Mouse (Mus musculus) right cerebral cortex, postnatal 10 days (tissue): ENCODE data around the gene Plpp1.

Experiments
- DNase-seq, 2 experiments: peaks; one replicate each; pipeline ENCODE4 v3.0.0; 2021; ENCODE audit warnings: low spot score in 2 of 2

Gene Plpp1

DNA sequence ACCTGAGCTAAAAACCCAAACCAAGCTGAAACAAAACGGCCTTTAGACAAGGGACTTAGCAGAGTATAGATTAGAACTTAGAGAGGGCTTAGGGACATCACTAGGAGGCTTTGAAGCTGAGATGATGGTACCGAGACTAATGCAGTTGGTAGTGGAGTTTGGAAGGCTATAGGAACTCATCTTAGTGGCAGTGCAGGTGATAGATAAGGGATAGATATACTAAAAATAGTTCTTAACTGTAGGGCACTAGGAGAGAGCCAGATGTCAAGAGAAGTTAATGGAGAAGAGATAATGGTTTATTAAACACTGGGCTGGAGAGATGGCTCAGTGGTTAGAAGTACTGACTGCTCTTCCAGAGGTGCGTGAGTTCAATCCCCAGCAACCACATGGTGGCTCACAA, 15.4 kb downstream of the Plpp1 start:
- DNase-seq: no peak

DNA sequence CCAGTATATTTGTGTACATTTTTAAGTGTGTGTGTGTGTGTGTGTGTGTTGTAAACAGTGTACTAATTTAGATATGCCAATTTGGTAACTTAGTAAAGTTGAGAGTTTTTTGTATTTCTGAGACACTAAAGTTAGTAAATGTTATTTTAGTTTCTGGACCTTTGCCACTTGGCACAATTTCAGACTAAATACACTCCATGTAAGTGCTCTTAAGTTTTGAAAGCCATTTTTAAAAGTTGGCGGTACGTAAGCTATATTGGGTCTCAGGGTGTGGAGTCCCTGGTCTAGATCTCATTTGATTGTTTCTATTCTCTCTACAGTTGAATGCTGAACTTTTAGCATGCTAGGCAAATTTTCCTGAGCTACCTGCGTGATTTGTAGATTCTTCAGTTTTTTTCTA, 17.5 kb downstream of the Plpp1 start:
- no peak for DNase-seq

DNA sequence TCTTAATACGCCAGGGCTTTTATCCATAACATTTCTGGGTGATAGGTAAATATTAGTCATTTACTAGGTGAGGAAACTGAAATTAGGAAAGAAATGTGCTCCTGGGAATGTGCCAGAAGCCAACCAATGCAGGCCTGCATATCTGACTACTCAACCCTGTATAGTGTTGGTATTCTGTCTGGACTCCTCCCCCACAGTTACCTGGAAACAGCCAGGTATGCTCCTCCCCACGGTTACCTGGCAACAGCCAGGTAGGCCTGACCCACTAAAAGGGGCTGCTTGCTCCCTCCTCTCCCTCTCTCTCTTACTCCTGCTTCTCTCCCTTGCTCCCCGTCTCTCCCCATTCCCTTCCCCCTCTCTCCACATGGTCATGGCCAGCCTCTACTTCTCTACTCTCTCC, 21.8 kb downstream of the Plpp1 start:
- DNase-seq: no peak

DNA sequence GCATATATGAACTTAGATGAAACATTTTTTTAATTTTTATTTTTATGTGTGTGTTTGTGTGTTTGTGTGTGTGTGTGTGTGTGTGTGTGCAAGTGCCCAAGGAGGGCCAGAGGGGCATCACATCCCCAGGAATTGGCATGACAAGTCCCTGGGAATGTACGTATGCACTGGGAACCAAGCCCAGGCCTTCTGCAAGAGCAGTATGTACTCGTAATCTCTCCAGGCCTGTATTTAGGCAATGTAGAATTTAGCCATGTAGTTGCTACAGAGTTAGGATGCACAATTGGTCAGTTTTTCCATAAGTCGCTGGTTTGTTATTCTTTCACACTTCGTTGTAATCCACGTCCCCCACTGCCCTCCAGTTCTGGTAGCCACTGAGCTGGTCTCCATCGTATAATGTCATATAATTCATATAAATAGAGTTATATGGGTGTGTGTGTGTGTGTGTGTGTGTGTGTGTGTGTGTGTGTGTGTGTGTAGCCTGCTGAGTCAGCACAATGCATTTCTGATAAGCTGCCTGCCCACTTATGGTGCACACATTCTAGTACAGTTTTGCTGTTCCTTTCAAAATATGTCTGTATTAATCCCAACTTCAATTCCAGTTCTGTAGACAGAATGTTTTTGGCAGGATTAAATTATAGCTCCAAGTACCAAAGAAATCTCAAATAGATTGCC, 22.8 kb downstream of the Plpp1 start:
- DNase-seq: no peak

DNA sequence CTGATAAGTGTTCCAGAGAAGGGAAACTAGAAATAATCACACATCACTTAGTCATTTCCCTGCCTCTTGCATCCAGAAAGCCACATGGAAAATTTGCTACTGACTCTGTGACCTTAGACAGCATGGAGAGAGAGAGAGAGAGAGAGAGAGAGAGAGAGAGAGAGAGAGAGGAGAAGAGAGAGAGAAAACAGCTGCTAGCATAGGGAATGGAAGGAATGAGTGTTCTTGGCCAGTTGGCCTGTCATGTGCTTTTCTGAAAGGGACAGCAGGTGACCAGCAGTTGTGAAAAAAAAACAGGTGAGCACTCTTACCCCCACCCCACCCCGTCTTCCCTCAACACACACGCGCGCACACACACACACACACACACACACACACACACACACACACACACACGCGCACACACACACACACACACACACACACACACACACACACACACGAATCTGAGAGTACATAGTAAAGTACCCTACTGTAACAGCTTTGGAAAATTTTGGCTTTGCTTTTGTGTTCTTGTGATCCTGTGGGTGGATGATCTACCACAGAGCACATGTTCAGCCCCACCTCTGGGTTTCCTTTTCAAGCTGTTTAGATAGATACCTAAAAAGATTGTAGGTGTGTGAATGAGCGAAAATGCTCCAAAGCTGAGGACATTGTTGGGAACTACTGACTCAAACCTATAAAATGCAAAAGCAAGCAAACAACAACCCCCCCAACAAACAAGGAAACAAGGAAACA, 23.5 kb downstream of the Plpp1 start:
- DNase-seq: no peak

DNA sequence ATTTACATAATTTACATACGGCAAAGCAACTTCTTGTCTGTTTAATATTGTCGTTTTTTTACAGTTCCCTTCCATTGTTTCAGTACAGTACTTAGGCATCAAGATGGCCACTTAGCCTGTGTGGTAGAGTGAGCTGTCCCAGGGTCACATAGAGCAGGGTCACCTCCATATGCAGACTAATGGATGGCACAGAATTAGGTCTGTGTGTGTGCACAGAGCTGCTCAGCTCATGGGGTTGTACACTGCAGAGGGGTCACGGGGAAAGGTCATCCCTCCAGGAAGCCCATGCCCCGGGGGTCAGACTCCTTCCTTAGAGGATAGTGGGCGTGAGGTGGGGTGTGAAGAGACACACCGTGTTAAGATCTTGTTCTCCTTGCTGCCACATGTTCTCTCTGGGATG, 24.9 kb downstream of the Plpp1 start:
- DNase-seq: no peak

DNA sequence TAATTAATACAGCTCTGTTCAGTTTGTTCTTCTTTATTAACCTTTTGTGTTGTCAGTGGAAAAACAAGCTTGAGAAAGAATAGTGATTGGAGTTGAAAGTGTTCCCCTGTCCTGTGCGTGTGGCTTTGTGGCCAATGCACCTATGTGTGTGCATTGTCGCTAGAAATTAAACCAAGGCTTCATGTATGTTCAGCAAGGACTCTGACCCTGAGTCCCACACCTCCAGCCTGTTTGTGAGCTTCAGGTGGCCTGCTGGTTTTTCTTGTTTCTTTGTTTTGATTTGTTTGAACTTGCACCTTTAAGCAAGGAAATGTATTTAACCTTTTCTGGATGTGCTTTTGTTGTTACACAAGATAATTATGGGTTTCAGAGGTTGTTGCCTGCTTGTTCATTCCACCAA, 29.0 kb downstream of the Plpp1 start:
- DNase-seq: no peak

DNA sequence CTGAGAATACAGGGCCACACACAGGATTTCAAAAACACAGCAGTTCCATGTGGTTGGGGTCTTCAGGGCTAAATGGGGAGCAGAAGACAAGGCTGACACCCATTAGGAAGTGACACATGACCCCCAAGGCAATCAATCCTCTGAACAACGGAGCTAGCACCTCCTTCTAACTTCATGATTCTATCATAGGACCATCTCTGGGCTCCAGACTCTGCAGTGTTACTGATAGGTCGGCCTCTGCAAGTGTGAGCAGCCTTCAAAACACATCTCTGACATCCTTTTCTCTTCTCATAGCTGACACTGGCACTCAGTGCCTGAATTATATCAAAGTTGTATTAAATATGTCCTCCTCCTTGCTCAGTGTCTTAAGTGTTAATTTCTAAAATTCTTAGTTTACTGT, 32.0 kb downstream of the Plpp1 start:
- DNase-seq: no peak

DNA sequence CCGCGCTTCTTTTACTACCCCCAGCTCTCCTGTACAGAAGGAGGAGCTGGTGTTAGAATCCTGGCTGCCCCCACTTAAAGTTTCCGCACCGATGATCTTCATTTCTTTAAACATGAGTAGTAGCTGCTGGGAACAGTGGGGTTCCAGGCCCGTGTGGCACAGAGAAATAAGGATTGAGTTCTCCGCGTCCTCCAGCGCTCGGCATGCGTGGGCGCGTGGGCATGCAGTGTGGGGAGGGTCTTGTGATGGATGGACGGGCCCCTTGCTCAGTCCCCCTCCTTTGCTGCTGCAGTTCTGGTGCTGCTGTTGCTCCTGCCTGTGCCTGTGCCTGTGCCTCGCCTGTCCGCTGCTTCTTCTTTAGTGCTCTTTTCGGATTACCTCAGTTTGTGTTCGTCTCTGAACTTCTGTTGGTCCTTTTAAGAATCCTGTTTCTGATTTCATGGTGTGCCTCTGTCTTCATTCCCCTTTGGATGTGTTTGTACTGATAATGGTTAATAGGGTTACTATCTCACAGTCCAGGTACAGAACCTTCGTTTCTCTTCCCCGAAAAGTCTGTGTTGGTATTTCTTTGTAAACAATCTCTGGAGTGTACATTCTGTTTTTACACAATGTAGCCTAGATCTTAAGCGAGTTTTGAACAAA, 32.8 kb downstream of the Plpp1 start:
- no peak for DNase-seq

DNA sequence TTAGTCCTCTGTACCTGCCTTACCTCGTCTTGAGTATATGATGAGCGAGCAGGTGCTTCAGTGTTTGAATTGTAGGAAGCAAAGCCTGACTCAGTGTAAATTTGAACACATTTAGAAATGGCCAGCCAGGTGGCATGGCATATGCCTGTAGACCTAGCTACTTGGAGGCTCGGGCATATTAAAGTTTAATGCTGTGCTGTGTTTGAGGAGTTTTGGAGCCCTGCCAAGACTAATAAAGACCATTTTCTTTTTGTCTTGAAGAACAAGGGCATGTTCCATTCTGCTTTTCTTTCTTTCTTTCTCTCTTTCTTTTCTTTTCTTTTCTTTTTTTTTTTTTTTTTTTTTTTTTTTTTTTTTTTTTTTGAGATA, 33.3 kb downstream of the Plpp1 start:
- no peak for DNase-seq

DNA sequence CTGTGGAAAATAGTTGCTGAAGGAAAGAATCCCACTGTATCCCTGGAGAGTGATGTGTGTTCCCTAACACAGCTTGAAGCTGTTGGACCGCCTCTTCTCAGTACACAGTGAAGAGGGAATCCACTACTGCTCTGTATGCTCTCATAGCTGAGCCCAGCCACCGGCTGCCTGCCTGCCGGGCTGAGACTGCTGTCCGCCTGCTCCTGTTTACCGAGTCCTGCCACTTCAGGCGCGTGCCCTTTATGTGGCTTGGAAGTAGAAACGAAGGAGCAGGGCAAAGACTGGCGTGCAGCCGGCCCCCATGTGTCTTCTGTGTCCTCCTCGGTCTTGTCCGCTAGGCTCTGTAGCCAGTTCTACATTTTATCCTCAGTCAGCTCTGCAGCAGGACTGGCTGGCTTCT, 34.5 kb downstream of the Plpp1 start:
- DNase-seq: no peak

DNA sequence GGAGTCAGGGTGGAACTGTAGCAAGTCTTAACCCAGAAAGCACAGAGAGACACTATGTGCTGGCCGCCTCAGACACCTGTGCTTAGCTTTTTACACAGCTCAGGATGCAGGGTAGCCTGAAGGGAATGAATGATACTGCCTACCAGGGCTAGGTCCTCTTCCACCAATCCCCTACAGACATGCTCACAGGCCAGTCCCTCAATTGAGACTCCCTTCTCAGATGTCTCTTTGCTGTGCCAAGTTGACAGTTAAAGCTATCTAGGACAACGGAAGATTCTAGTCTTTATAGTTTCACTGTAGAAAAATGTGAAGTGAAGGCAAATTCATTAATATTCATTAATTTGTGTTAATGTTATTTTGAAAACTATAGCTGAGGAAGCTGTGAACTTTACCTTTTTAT, 36.4 kb downstream of the Plpp1 start:
- DNase-seq: no peak

DNA sequence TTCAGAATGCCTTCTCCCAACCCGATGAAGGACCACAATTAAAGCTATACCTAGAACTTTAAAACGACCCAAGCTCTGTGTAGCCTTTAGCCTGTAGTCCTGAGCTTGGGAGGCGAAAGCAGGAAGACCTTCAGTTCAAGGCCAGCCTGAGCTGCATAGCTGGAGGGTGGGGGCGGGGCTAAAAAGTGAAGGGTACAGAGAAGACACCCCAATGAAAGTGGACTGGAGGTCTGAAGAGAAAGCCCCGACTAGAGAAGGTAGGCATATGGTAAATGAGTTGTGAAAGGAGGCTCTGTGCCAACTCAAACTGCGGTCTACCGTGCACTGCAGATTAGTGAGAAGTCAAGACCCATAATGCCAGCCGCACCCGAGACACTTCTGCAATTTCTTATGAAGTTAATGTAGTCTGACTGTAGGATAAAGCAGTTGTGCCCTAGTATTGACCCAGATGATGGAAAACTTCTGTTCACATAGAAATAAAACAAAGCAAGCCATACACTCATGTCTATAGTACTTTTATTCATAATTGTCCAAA, 37.1 kb downstream of the Plpp1 start:
- DNase-seq: no peak

DNA sequence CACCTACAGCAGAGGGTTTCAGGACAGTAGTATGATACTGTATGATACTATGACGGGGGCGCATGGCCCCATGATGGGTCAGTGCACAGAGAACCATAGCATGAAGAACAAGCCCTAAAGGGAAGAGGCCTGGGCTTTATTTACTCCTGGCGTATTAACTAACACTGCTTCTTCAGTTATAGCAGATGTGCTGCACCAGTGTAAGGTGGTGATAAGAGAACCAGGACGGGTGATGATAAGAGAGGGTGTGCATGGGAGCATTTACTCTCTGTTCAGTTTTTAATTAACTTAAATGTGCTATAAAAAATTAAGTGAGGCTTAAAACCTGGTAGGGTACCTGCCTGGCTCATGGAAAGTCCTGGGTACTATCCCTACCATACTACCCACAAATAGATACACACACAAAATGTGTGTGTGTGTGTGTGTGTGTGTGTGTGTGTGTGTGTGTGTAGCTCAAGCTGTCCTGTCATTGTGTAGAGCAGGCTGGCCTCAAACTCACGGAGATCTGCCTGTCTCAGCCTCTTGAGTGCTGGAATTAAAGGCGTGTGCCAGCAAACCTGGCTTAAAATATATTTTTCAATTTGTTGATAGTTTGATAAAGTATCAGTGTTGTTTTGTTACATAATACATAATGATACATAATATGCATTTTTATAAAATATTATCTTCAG, 38.1 kb downstream of the Plpp1 start:
- DNase-seq: no peak

DNA sequence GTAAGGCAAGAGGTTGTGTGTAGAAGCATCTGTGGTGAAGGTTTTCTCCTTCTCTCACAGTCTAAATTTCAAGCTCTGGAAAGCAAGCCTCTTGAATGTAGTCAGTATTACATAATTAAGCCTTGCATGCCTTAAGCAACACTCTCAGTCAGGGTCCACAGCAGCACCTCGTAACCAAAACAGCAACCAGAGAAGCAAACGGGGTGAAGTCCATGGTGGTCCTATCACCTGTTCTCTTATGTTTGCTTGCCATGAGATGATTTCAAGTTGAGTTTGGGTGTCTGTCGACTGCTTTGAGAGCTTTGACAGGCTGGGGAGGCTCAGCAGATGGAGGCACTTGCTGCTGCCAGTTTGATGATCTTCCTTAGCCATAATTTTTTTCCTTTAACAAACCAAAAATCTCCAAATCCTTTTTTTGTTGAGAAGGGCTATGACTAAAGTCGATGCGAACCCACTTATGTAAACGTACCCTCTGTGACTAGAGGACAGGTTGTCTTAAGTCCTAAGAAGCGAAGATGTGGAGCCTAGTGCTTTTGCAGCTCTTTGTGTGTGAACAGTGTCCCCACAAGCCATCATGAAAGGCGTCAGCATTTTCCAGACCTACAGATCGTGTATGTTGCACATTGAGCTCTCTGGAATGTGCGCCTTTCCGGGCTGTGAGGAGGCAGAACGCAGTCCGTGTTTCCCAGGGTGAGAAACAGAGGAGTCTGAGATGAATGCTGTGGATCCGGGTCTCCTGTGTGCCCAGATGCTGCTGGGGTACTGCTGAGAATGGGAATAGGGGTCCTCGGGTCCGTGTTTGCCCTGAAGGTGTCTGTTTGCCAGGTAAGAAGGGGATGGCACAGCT, 39.9 kb downstream of the Plpp1 start:
- DNase-seq: peak; percentile 38 to 44

DNA sequence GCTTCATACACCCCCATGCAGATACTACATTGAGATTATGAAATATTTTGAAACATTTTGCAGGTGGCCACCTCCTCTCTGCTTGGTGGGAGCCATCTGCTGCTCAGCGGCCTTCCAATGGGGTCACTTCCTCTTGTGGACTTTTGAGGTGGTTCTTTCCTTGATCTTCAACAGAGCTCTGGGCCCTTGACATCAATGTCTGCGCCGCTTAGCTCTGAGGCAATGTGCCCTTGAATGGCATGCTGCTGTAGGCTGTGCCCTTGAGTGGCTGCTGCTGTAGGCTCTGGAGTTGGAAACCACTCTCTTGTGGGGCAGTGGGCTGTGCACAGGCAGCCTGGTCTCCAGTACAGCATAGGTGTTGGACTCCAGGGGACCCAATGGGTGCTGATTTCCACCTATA, 45.3 kb downstream of the Plpp1 start:
- DNase-seq: no peak

DNA sequence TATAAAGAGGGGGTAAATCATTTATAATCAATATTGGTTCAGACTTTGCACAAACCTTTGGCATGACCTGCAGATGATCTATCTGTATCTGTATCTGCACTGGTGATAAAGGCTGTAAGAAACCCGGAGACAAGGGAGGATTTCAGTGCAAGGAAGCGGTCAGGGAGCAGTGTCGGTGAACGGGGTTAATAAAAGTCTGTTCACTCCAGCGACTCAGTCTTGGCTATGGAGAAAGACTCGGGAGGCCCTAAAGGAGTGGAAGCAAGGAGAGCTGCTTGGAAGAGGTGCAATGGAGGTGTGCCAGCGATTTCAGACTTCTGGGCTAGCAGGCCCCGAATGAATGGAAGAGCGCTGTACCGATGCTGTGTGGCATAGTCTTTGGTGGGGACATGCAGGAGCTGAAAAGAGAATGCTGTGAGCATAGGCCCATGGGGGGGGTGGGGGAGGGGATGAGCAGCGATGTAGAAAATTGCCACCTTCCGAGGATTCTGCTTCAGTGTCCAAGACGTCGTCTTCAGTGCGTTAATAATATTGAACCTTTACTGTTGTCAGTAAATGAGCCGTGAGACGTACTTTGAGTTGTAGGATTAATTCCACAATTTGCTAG, 53.2 kb downstream of the Plpp1 start:
- DNase-seq: no peak

DNA sequence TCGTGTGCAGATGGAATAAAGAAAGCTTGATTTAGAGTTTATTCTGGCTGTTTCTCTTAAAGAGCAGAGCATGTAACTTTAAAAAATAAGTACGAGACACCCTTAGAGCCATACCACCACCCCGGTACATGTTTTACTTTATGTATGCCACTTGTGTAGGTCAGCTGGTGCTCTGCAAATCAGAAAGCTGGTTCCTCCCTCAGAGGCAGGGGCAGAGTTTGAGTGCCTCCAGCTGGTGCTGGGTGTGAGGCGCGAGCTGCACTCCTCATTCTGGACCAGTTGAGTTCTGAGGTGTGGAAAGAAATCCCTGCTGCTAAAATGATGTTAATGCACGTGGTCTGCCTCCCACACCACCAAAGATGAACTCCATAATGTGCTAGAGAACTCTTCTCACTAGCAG, 53.8 kb downstream of the Plpp1 start:
- DNase-seq: no peak

DNA sequence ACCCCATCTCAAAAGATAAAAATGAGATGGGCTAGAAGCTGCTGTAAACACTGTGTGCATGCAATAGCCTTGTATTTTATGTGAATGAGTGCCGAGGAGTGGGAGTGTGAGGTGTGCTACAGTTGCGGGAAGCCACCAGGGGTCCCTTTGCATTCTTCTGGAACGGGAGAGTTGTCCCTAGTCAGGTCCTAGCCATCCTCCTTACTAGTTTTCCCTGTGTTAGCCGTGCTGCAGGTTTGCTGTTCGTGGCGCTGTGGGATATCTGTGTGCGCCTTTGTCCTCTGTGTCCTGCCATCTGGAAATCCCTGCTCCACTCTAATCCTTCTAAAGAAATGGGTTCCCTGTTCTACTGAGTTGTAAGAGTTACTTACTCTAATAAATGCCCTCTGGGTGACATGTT, 57.3 kb downstream of the Plpp1 start:
- DNase-seq: no peak

DNA sequence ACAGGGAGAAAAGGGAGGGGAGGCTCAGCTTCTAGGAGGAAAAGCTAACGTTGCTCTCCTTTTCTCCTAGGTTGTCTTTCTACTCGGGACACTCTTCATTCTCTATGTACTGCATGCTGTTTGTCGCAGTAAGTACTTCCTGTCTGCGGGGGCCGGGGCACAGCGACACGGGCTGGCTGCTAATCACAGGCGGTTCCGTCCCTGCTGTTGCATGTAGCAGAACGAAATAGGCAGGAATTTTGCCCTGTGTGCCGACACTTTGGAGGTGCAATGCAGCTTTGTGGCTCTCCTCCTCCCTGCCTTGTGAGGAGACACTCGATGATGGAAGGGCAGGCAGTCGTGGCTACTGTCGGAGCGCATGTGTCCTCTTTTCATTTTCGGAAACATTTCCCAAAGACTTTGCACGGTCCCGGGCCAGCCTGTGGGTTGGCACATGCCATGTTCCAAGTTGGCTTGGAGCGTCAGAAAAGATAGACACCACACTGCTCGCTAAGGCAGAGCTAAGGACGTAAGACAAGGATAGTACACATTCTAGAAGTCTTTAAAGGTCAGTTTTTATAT, 59.1 kb downstream of the Plpp1 start:
- DNase-seq: no peak

DNA sequence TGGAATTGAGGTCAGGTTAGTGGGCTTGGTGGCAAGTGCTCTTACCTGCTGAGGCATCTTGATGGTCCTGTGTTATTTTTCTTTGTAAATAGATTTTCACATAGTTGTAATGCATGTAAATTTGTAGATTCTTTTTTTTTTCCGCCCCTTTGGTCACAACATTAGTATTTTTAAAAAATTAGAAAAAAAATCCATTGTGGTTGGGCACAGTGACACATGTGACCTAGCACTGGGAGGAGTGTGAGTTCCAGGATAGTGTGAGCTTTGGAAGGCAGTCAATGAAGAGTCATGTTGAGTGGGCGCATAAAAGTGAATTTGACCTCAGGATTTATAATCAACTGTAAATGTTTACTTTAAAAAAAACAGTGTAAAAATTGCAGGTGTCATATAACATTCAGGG, 59.8 kb downstream of the Plpp1 start:
- no peak for DNase-seq
